In the genomic region with DNA sequence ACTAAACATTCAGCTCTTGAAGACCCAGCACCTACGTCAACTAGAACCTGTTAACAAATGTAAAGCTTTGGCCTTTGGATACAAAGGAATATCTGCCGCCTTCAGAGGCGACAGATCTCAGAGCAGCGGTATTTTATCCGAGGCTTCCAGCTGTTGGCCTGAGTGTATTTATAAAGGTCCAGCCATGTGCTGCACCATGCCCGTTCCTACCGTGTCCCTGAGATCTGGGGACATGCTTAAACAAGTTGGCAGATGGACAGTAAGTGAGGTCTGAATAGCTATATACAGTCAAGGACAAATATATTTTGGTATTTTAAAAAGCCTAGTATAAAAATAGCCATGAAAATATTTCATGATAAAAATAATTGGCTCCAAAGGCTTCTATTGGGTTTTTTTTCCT, we compare ENCODE assay signal across 17 mouse cellular contexts.
"Had no signal": no experiment of that assay in that cellular context is flagged by ENCODE, and none has a peak within 500 bp of the region (broad histone marks: within the 10 kb centered on the region; RNA-seq: fewer than 3 reads in every experiment).

No protein-coding gene starts in this region.

- H3K9ac ChIP-seq: limb, embryonic 15.5 days; liver, embryonic 14.5 days; liver, postnatal 0 days; lung, embryonic 15.5 days; midbrain, embryonic 12.5 days; midbrain, embryonic 15.5 days; neural tube, embryonic 12.5 days; neural tube, embryonic 15.5 days had no signal

- H3K4me2 ChIP-seq: limb, embryonic 15.5 days; liver, embryonic 11.5 days; midbrain, embryonic 12.5 days; midbrain, embryonic 15.5 days; neural tube, embryonic 12.5 days; neural tube, embryonic 15.5 days had no signal

- DNase-seq: kidney, adult 18-20 months; kidney, adult 9 months; kidney, postnatal 14 days; liver, postnatal 0 days; lung, postnatal 14 days; right cerebral cortex, adult 18-20 months; right cerebral cortex, postnatal 14 days; spleen, adult 18-20 months; thymus, postnatal 25 days had no signal

- H3K36me3 ChIP-seq: limb, embryonic 15.5 days; lung, embryonic 15.5 days; midbrain, embryonic 12.5 days; midbrain, embryonic 15.5 days; neural tube, embryonic 12.5 days; neural tube, embryonic 15.5 days had no signal

- H3K4me3 ChIP-seq: limb, embryonic 15.5 days; lung, embryonic 15.5 days; midbrain, embryonic 12.5 days; midbrain, embryonic 15.5 days; neural tube, embryonic 12.5 days; neural tube, embryonic 15.5 days had no signal

- H3K27ac ChIP-seq: liver, embryonic 14.5 days; midbrain, embryonic 15.5 days; neural tube, embryonic 12.5 days; neural tube, embryonic 15.5 days had no signal

- H3K4me1 ChIP-seq: midbrain, embryonic 15.5 days; neural tube, embryonic 15.5 days had no signal

- H3K9me3 ChIP-seq: limb, embryonic 15.5 days; lung, embryonic 15.5 days; midbrain, embryonic 12.5 days; midbrain, embryonic 15.5 days; neural tube, embryonic 12.5 days; neural tube, embryonic 15.5 days had no signal

- H3K27me3 ChIP-seq: limb, embryonic 15.5 days; lung, embryonic 15.5 days; midbrain, embryonic 12.5 days; midbrain, embryonic 15.5 days; neural tube, embryonic 12.5 days; neural tube, embryonic 15.5 days had no signal

- ATAC-seq: liver, postnatal 0 days; midbrain, embryonic 15.5 days had no signal
